Mouse (Mus musculus): ENCODE data around the gene Bin2. TPM values are rescaled to one million over a fixed set of nuclear protein-coding genes. Genes with fewer than 3 reads are reported as not detected.

Bin2 gene
- polyA plus RNA-seq, 1 experiment from 2014 or later = 1.4 TPM

GRCm38 (mm10) chr15:100703913-100704312 is 34.6 kb upstream of the Bin2 start:
- Histone ChIP-seq H3K27me3 (ENCODE audit: control insufficient read depth, insufficient read depth, low read depth, low read length) (peaks cover 5% of the 10 kb centered on the region; the same call in 1 of the 2 replicates), H3K4me1 (ENCODE audit: control insufficient read depth, insufficient read depth, low read length) (no peaks in the 10 kb centered on the region; the same call in 1 of the 2 replicates), H3K9me3 (replicated peaks; ENCODE audit: control insufficient read depth, low read length, poor library complexity, severe bottlenecking) (no peaks in the 10 kb centered on the region), H3K9ac (ENCODE audit: low read depth, low read length) (no peak overlapping the region), H3K4me3 (ENCODE audit: low read depth, low read length) (peak overlapping the region; percentile 3; the same call in 1 of the 2 replicates), H3K36me3 (ENCODE audit: control insufficient read depth, insufficient read depth, low read length) (no peaks in the 10 kb centered on the region), H3K4me2 (ENCODE audit: low read length) (peak overlapping the region; percentile 43), H3K27ac (ENCODE audit: low read length) (no peak overlapping the region)
- ATAC-seq = no peak
- WGBS = 6% methylated on average over 17 of the region's 17 CpGs

- Histone ChIP-seq H3K27me3 (ENCODE audit: control insufficient read depth, insufficient read depth, low read depth, low read length) (peaks cover 5% of the 10 kb centered on the region; the same call in 1 of the 2 replicates), H3K9ac (ENCODE audit: low read depth, low read length) (no peak overlapping the region), H3K4me3 (ENCODE audit: low read depth, low read length) (no peak overlapping the region), H3K27ac (ENCODE audit: low read length) (no peak overlapping the region), H3K36me3 (ENCODE audit: control insufficient read depth, insufficient read depth, low read length) (no peaks in the 10 kb centered on the region), H3K4me1 (ENCODE audit: control insufficient read depth, insufficient read depth, low read length) (no peaks in the 10 kb centered on the region; the same call in 1 of the 2 replicates), H3K4me2 (ENCODE audit: low read length) (no peak overlapping the region), H3K9me3 (replicated peaks; ENCODE audit: control insufficient read depth, low read length, poor library complexity, severe bottlenecking) (no peaks in the 10 kb centered on the region)
- ATAC-seq = no peak
- WGBS = 76% methylated on average over 6 of the region's 6 CpGs
Observed at GRCm38 (mm10) chr15:100701856-100702255, 32.5 kb upstream of the Bin2 start.

- Histone ChIP-seq H3K36me3 (ENCODE audit: control insufficient read depth, insufficient read depth, low read length) (no peaks in the 10 kb centered on the region), H3K9ac (ENCODE audit: low read depth, low read length) (no peak overlapping the region), H3K27me3 (ENCODE audit: control insufficient read depth, insufficient read depth, low read depth, low read length) (peaks cover 5% of the 10 kb centered on the region; the same call in 1 of the 2 replicates), H3K27ac (ENCODE audit: low read length) (no peak overlapping the region), H3K9me3 (replicated peaks; ENCODE audit: control insufficient read depth, low read length, poor library complexity, severe bottlenecking) (no peaks in the 10 kb centered on the region), H3K4me1 (ENCODE audit: control insufficient read depth, insufficient read depth, low read length) (no peaks in the 10 kb centered on the region; the same call in 1 of the 2 replicates), H3K4me3 (ENCODE audit: low read depth, low read length) (no peak overlapping the region), H3K4me2 (ENCODE audit: low read length) (no peak overlapping the region)
- 65% methylated on average over 10 of the region's 10 CpGs for WGBS
- ATAC-seq = no peak
Observed at GRCm38 (mm10) chr15:100701108-100701507, 31.8 kb upstream of the Bin2 start.

GRCm38 (mm10) chr15:100700424-100700823 is 31.1 kb upstream of the Bin2 start:
- no peak overlapping the region for H3K4me2 ChIP-seq (ENCODE audit: low read length)
- peaks cover 5% of the 10 kb centered on the region; the same call in 1 of the 2 replicates for H3K27me3 ChIP-seq (ENCODE audit: control insufficient read depth, insufficient read depth, low read depth, low read length)
- no peak overlapping the region for H3K27ac ChIP-seq (ENCODE audit: low read length)
- H3K9me3 ChIP-seq (replicated peaks; ENCODE audit: control insufficient read depth, low read length, poor library complexity, severe bottlenecking) = no peaks in the 10 kb centered on the region
- 77% methylated on average over 5 of the region's 5 CpGs for WGBS
- no peak for ATAC-seq
- no peaks in the 10 kb centered on the region for H3K36me3 ChIP-seq (ENCODE audit: control insufficient read depth, insufficient read depth, low read length)
- no peak overlapping the region for H3K9ac ChIP-seq (ENCODE audit: low read depth, low read length)
- no peak overlapping the region for H3K4me3 ChIP-seq (ENCODE audit: low read depth, low read length)
- H3K4me1 ChIP-seq (ENCODE audit: control insufficient read depth, insufficient read depth, low read length) = no peaks in the 10 kb centered on the region; the same call in 1 of the 2 replicates

- Histone ChIP-seq H3K4me2 (ENCODE audit: low read length) (no peak overlapping the region), H3K4me1 (ENCODE audit: control insufficient read depth, insufficient read depth, low read length) (no peaks in the 10 kb centered on the region; the same call in 1 of the 2 replicates), H3K27me3 (ENCODE audit: control insufficient read depth, insufficient read depth, low read depth, low read length) (peaks cover 5% of the 10 kb centered on the region; the same call in 1 of the 2 replicates), H3K9me3 (replicated peaks; ENCODE audit: control insufficient read depth, low read length, poor library complexity, severe bottlenecking) (no peaks in the 10 kb centered on the region), H3K9ac (ENCODE audit: low read depth, low read length) (no peak overlapping the region), H3K36me3 (ENCODE audit: control insufficient read depth, insufficient read depth, low read length) (no peaks in the 10 kb centered on the region), H3K27ac (ENCODE audit: low read length) (no peak overlapping the region), H3K4me3 (ENCODE audit: low read depth, low read length) (no peak overlapping the region)
- no peak for ATAC-seq
- WGBS = 69% methylated on average over 6 of the region's 6 CpGs
Observed at GRCm38 (mm10) chr15:100699386-100699785, 30.0 kb upstream of the Bin2 start.

GRCm38 (mm10) chr15:100698078-100698477 is 28.7 kb upstream of the Bin2 start:
- no peak overlapping the region for H3K4me2 ChIP-seq (ENCODE audit: low read length)
- H3K4me1 ChIP-seq (ENCODE audit: control insufficient read depth, insufficient read depth, low read length) = no peaks in the 10 kb centered on the region
- H3K27me3 ChIP-seq (ENCODE audit: control insufficient read depth, insufficient read depth, low read depth, low read length) = no peaks in the 10 kb centered on the region
- no peak overlapping the region for H3K27ac ChIP-seq (ENCODE audit: low read length)
- H3K36me3 ChIP-seq (ENCODE audit: control insufficient read depth, insufficient read depth, low read length) = no peaks in the 10 kb centered on the region
- WGBS = 80% methylated on average over 10 of the region's 10 CpGs
- no peak overlapping the region for H3K9ac ChIP-seq (ENCODE audit: low read depth, low read length)
- ATAC-seq = no peak
- H3K4me3 ChIP-seq (ENCODE audit: low read depth, low read length) = no peak overlapping the region
- no peaks in the 10 kb centered on the region for H3K9me3 ChIP-seq (replicated peaks; ENCODE audit: control insufficient read depth, low read length, poor library complexity, severe bottlenecking)

- no peak for ATAC-seq
Observed at GRCm38 (mm10) chr15:100694406-100694805, 25.1 kb upstream of the Bin2 start.

GRCm38 (mm10) chr15:100691990-100692389 is 22.6 kb upstream of the Bin2 start:
- 81% methylated on average over 3 of the region's 3 CpGs for WGBS
- no peak for ATAC-seq
- H3K4me1 ChIP-seq (ENCODE audit: control insufficient read depth, insufficient read depth, low read length) = no peaks in the 10 kb centered on the region
- no peak overlapping the region for H3K4me3 ChIP-seq (ENCODE audit: low read depth, low read length)
- peaks cover 6% of the 10 kb centered on the region; the same call in 1 of the 2 replicates for H3K9me3 ChIP-seq (replicated peaks; ENCODE audit: control insufficient read depth, low read length, poor library complexity, severe bottlenecking)
- H3K36me3 ChIP-seq (ENCODE audit: control insufficient read depth, insufficient read depth, low read length) = no peaks in the 10 kb centered on the region
- no peak overlapping the region for H3K27ac ChIP-seq (ENCODE audit: low read length)
- no peak overlapping the region for H3K9ac ChIP-seq (ENCODE audit: low read depth, low read length)
- no peak overlapping the region for H3K4me2 ChIP-seq (ENCODE audit: low read length)
- no peaks in the 10 kb centered on the region for H3K27me3 ChIP-seq (ENCODE audit: control insufficient read depth, insufficient read depth, low read depth, low read length)

More at GRCm38 (mm10) chr15:100694406-100694805, 25.1 kb upstream of the Bin2 start:
- Histone ChIP-seq H3K27me3 (ENCODE audit: control insufficient read depth, insufficient read depth, low read depth, low read length) (no peaks in the 10 kb centered on the region), H3K36me3 (ENCODE audit: control insufficient read depth, insufficient read depth, low read length) (no peaks in the 10 kb centered on the region), H3K4me2 (ENCODE audit: low read length) (no peak overlapping the region), H3K9me3 (replicated peaks; ENCODE audit: control insufficient read depth, low read length, poor library complexity, severe bottlenecking) (peaks cover 6% of the 10 kb centered on the region; the same call in 1 of the 2 replicates), H3K4me3 (ENCODE audit: low read depth, low read length) (no peak overlapping the region), H3K4me1 (ENCODE audit: control insufficient read depth, insufficient read depth, low read length) (no peaks in the 10 kb centered on the region), H3K9ac (ENCODE audit: low read depth, low read length) (no peak overlapping the region), H3K27ac (ENCODE audit: low read length) (no peak overlapping the region)
- 87% methylated on average over 9 of the region's 9 CpGs for WGBS

GRCm38 (mm10) chr15:100687430-100687971 is 18.1 kb upstream of the Bin2 start, which contains the start of gene Cela1:
Gene Cela1 (minus strand): TSS chr15:100687921.
- Histone ChIP-seq H3K27ac (ENCODE audit: low read length) (no peak within 1 kb of the TSS), H3K4me3 (ENCODE audit: low read depth, low read length) (no peak within 1 kb of the TSS), H3K36me3 (ENCODE audit: control insufficient read depth, insufficient read depth, low read length) (no peaks in the 10 kb centered on the region), H3K9ac (ENCODE audit: low read depth, low read length) (no peak within 1 kb of the TSS), H3K4me1 (ENCODE audit: control insufficient read depth, insufficient read depth, low read length) (no peaks in the 10 kb centered on the region), H3K9me3 (replicated peaks; ENCODE audit: control insufficient read depth, low read length, poor library complexity, severe bottlenecking) (peaks cover 6% of the 10 kb centered on the region; the same call in 1 of the 2 replicates), H3K27me3 (ENCODE audit: control insufficient read depth, insufficient read depth, low read depth, low read length) (no peaks in the 10 kb centered on the region), H3K4me2 (ENCODE audit: low read length) (no peak within 1 kb of the TSS)
- no peak for ATAC-seq
- 82% methylated on average over 8 of the region's 8 CpGs for WGBS

Data from midbrain, embryonic 16.5 days (tissue).